Mouse (Mus musculus) left cerebral cortex, adult 8-10 months (tissue): ENCODE data around the gene Xab2. TPM values are rescaled to one million over a fixed set of nuclear protein-coding genes. Genes with fewer than 3 reads are reported as not detected.

Experiments used
- DNase-seq, 2 experiments: peaks; one replicate each; pipeline ENCODE4 v3.0.0; 2022; ENCODE audit warnings: low spot score in 2 of 2
- total RNA-seq, 4 experiments: library from RNA; stranded (reverse); gene quantifications; 2 replicates each; pipeline ENCODE4 v1.2.4; 2022

Gene Xab2
- 10 to 100 TPM; 38.1 to 41.5 (median 40.5) TPM for total RNA-seq

- DNase-seq, result peak; percentile 99
These were observed at the start of gene Xab2, which contains the start of gene Pet100 for GRCm38 (mm10) chr8:3621199-3621970. Gene Xab2, minus strand, starts transcription at chr8:3621316. Gene Pet100, plus strand, starts transcription at chr8:3621548.

DNA sequence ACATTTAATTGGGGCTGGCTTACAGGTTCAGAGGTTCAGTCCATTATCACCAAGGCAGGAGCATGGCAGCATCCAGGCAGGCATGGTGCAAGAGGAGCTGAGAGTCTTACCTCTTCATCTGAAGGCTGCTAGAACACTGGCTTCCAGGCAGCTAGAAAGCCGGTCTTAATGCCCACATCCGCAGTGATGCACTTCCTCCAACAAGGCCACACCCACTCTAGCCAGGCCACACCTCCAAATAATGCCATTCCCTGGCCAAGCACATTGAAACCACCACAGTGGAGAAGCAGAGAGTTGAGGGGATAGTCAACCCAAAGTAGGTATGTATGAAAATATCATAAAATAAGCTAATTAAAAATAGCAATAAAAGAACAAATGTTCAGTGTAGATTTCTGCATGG lies 49.3 kb upstream of the Xab2 start:
- no peak for DNase-seq

DNA sequence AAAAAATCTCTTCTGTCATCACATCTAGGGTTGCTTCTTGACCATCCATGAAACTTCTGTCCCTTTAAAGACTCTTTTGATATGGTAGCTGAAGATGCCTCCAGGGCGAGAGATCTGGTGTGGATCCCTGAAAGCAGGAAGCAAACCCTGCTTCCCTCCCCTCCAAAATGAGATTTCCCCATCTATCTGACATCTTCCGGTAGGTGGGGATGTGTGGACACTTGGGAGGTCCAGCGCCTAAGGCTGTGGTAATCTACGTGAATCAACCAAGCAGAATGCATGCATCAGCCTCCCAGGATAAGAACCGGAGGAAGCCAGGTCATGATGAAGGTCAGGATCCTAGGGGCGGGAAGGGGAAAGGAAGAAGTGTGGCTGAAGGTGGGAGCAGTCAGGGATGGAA lies 44.4 kb upstream of the Xab2 start, which contains the start of gene Mcemp1:
Gene Mcemp1 (plus strand): TSS at position 248 of the 400 bp plus-strand sequence.
- no peak for DNase-seq

DNA sequence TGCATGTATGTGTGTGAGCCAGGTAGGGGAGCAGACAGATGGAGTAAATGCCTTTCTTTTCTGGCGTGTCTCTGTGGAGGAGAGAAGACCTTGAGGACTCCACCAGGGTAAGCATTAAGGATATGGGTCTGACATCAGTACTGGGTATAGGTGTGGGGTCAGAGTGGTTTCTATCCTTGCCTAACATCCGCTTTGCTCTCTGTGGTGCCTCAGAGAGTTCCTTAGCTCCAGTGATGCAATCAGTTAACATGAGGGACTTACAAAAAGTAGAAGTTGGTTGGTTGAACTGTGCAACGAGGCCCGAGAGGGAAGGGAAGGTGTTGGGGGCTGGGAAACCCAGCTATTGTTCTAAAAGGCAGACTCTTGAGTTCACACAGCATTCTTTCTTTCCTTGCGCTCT lies 43.3 kb upstream of the Xab2 start:
- no peak for DNase-seq

DNA sequence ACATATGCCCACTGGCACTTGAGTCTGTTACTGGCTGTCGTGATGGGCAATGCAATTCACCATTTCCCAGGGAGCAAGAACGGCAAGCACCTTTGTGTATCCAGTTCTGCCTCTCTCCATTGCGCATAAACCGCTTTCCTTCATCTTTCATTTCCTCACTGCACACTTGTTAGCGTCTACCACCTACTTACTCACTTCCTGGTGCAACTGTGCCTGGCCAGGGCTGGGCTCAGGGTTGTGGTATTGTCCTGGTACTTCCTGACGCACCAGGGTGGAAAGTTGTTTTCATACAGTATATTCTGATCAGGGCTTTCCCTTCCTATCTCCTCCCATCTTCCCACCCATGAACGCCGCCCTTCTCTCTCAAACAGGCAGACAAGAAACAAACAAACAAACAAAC lies 39.8 kb upstream of the Xab2 start:
- DNase-seq, result no peak

GRCm38 (mm10) chr8:3656725-3657381 lies 35.7 kb upstream of the Xab2 start:
- DNase-seq, result no peak

DNA sequence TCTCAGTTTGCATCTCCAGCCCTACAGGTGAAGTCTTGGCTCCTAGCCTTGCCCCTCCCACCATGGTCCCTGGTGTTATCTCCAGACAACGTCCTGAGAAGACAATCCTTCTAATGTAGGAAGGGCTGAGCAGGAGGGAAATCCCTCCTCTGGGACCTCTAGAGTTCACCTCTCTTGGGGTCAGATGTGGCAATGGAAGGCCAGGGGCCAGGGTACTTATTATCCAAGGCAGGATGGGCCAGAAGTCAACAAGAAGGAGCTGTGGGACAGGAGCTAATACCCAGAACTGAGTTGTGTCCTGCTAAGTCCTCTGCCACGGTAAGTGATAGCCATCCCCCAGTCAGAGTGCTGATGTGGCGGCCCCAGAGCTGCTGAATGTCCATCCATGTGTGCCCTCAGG lies 34.4 kb upstream of the Xab2 start, which contains the start of gene Retn:
Gene Retn (plus strand): TSS at position 245 of the 400 bp plus-strand sequence.
- no peak for DNase-seq

DNA sequence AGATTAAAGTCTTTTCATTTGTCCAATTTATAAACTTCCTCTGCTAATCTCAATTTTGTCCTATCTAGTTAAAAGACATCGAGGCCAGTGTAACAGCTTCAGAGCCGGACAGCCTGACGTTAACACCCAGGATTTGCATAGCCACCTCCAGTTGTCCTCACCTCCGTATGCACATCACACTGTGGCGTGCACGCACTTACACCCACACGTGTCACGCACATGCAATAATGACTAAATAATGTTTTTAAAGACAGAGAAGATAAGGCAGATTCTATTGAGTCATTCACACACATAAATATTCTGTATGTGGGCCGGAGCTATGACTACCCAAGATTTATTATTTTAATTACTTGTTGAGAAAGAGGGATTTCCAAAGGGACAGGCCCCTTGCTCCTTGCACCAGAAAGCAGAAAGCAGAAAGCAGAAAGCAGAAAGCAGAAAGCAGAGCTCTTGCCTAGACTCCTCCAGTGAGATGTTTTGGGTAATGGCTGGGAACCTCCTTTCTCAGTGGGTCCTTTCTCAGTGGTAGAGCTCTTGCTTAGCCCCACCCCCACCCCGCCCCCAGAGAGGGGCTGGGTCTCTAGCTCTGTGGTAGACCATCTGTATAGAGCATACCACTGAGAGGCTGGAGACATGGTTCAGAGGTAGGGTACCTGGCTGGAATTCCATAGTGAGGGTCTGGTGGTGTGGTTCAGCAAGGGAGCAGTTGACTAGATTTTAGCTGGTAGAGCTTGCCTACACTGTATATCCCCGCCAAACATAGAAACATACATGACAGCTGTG lies 33.8 kb upstream of the Xab2 start:
- no peak for DNase-seq

- DNase-seq, result no peak
These were observed 31.7 kb upstream of the Xab2 start for GRCm38 (mm10) chr8:3652845-3653244.

- DNase-seq, result no peak
These were observed 27.9 kb upstream of the Xab2 start for GRCm38 (mm10) chr8:3648990-3649389.

- no peak for DNase-seq
These were observed 27.2 kb upstream of the Xab2 start for GRCm38 (mm10) chr8:3648268-3648667.

- DNase-seq, result no peak
These were observed 26.4 kb upstream of the Xab2 start for GRCm38 (mm10) chr8:3647561-3647960.

GRCm38 (mm10) chr8:3646824-3647531 lies 25.9 kb upstream of the Xab2 start:
- DNase-seq, result no peak

DNA sequence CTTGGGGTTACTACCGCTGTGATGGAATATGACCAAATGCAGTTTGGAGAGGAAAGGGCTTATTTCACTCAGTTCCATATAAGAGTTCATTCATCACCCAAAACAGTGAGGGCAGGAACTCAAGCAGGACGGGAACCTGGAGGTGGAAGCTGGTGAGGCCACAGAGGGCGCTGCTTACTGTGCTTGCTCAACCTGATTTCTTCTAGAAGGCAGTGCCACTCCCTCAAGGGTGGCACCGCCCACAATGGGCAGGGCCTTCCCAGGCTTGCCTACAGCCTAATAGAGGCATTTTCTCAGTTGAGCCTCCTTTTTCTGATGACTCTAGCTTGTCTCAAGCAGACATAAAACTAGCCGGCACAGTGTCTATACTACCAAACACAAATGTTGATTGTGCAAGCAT lies 24.7 kb upstream of the Xab2 start:
- DNase-seq, result no peak

DNA sequence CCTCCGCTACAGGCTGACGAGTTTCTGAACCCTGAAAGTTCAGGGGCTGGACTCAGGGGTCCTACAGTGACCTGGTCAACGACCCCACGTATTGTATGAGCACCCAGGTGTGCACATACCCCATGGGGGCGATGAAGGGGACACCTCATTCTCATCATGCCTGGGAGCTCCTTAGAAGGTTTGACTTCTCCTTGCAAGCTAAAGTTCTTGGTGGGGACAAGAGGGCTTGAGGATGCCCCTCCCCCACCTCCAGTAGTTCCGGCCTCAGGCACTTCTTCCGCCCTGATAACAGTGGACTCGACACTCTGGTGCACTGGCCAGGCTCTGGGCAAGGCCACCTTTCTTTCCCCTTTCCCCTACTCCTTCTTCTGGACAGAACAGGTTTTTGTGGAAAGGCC lies 10.4 kb upstream of the Xab2 start:
- no peak for DNase-seq

GRCm38 (mm10) chr8:3630647-3631477 lies 9.7 kb upstream of the Xab2 start, which contains the start of gene Stxbp2:
Gene Stxbp2, plus strand, starts transcription at chr8:3630955.
- peak; percentile 47 to 73 for DNase-seq

DNA sequence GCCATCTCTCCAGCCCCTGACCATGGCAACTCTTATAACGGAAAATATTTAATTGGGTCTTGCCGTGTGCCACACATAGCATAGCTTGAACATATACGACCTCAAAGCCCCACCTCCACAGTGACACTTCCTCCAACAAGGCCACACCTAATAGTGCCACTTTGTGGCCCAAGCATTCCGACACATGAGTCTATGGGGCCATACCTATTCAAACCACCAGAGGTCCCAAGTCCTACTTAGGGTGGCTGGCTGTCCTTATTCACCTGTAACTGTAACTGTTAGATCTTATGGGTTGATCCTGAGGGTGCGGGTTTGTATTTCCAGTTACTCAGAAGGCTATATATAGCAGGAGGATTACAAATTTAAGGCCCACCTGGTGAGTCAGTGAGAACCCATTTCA lies 6.9 kb upstream of the Xab2 start:
- DNase-seq, result no peak

GRCm38 (mm10) chr8:3626971-3627370 lies 5.9 kb upstream of the Xab2 start:
- DNase-seq, result no peak

DNA sequence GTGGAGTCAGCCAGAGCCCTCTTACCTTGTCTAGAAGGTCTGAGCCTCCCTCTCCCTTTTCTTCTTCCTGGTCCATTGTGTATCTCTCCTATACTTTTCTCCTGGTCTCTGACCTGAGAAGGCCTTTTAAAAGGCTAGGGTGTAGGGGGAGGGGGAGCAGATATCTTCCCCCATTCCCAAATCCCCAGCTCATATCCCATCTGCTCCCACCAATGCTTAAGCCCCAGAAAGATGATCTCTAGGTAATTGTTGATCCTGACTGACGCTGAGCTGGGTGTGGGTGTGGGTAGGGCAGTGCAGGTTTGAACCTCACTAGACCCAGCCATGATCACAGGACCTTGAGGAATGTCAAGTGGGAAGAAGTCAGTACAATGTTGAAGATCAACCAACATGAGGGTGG lies 4.3 kb upstream of the Xab2 start, which contains the start of gene Pcp2:
Gene Pcp2 (minus strand): TSS at position 101 of the 400 bp plus-strand sequence.
- no peak for DNase-seq

DNA sequence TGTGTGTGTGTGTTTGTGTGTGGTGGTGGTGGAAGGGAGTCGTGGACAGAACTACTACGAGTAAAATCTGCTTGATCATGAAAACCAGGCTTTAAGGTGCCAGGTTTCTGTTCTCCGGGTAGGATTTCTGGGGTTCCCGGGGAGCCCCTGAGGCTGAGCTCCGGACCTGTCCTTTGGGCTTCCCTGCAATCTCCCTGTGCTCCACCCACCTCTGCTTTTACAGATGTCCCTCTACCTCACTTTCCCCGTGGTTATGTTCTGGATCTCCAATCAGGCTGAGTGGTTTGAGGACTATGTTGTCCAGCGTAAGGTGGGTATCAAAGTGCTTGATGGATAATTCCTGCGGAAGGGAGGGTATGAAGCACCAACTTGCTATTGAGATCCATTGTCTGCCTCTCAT lies 1.0 kb upstream of the Xab2 start:
- DNase-seq, result no peak
